Mouse (Mus musculus) forebrain, embryonic 16.5 days (tissue): ENCODE results near the gene Igll1. TPM values are rescaled to one million over a fixed set of nuclear protein-coding genes. Genes with fewer than 3 reads are reported as not detected.
A peak's percentile ranks its signal among the peaks of the same experiment; 100 is the strongest.

Experiments
- ATAC-seq: fragments of 200-750 bp; cut with Nextera tagmentation; 2 replicates; pipeline ENCODE4 v1.8.0; 2017; ENCODE audit warnings: mild to moderate bottlenecking, moderate library complexity
- H3K27ac ChIP-seq: fragments of 300-500 bp; sonication (generic); 2 replicates; pipeline ENCODE4 v1.5.1; 2014; ENCODE audit warnings: low read length, control low read depth
- H3K27me3 ChIP-seq: fragments of 300-500 bp; sonication (generic); replicated peaks from 2 replicates; pipeline ENCODE4 v1.6.1; 2014; ENCODE audit warnings: low read length; ENCODE audit not compliant: control insufficient read depth, insufficient read depth
- H3K36me3 ChIP-seq: fragments of 300-500 bp; sonication (generic); 2 replicates; pipeline ENCODE4 v1.6.1; 2014; ENCODE audit not compliant: control insufficient read depth, insufficient read depth
- H3K4me1 ChIP-seq: fragments of 300-500 bp; sonication (generic); replicated peaks from 2 replicates; pipeline ENCODE4 v1.6.1; 2014; ENCODE audit warnings: low read length; ENCODE audit not compliant: control insufficient read depth, insufficient read depth
- H3K4me2 ChIP-seq: fragments of 300-500 bp; sonication (generic); 2 replicates; pipeline ENCODE4 v1.6.1; 2014; ENCODE audit warnings: mild to moderate bottlenecking, low read length, control low read depth
- H3K4me3 ChIP-seq: fragments of 300-500 bp; sonication (generic); replicated peaks from 2 replicates; pipeline ENCODE4 v1.5.1; 2014; ENCODE audit warnings: mild to moderate bottlenecking, low read length, control low read depth
- H3K9ac ChIP-seq: fragments of 300-500 bp; sonication (generic); replicated peaks from 2 replicates; pipeline ENCODE4 v1.6.1; 2014; ENCODE audit warnings: low read depth, low read length, control low read depth
- H3K9me3 ChIP-seq: fragments of 300-500 bp; sonication (generic); 2 replicates; pipeline ENCODE4 v1.6.1; 2016; ENCODE audit warnings: low read length; ENCODE audit not compliant: control insufficient read depth
- WGBS: fragments of 180-500 bp; shearing (Covaris S2); extraction: QIAGEN DNeasy Blood & Tissue Kit; methylation state at CpG from one replicate; pipeline ENCODE4 v1.1.7; 2014; 5-methylcytosine and 5-hydroxymethylcytosine counted together
- polyA plus RNA-seq: library from polyadenylated mRNA; unstranded; fragments of >200 nt; fragmentation: Nextera tagmentation; extraction: Ambion mirVana; gene quantifications from 2 replicates; pipeline ENCODE4 v1.2.1, GENCODE M21; 2015

Gene Igll1
- polyA plus RNA-seq, 1 experiment from 2014 or later: 0.25 TPM

DNA sequence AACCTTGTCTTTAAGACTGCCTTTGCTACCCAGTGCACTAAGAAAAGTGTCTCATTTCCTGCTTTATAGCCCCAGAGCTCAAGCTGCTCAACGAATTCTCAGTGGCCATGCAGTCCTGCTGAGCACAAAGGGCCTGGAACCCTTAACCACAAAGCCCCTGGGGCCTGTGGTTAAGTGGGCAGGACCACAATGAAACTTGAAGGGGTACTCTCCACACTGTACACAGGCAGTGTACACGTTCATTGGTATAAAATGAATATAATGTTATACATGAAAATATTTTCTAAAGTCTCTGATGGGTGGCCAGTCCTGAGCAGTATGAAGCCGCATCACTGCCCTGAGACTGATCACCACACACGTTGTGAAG is 32.2 kb upstream of the Igll1 start:
- H3K4me1 ChIP-seq: peaks cover 16% of the 10 kb centered on the region
- peaks cover 15% of the 10 kb centered on the region; the same call in 1 of the 2 replicates for H3K36me3 ChIP-seq
- 18% methylated on average over 4 of the region's 4 CpGs for WGBS
- H3K4me3 ChIP-seq: peak overlapping the region; percentile 71
- peak; percentile 71 for ATAC-seq
- peak overlapping the region; percentile 87 for H3K4me2 ChIP-seq
- H3K27ac ChIP-seq: 0 out of 2 replicates have a peak overlapping the region, but pooled peaks have one; percentile 49
- H3K9ac ChIP-seq: peak overlapping the region; percentile 68; the same call in 1 of the 2 replicates
- no peaks in the 10 kb centered on the region for H3K9me3 ChIP-seq
- no peaks in the 10 kb centered on the region for H3K27me3 ChIP-seq

DNA sequence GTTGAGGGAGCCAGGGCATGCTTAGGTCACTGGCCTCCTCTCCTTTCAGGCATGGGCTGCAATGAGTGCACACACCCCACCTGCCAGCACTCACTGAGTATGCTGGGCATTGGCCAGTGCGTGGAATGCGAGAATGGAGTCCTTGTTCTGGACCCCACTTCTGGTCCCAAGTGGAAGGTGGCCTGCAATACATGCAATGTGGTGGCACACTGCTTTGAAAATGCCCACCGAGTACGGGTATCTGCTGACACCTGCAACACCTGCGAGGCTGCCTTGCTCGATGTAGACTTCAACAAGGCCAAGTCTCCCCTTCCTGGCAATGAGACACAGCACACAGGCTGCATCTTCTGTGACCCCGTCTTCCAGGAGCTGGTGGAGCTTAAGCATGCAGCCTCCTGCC is 28.6 kb upstream of the Igll1 start:
- Histone ChIP-seq H3K27ac (no peak overlapping the region), H3K36me3 (peaks cover 33% of the 10 kb centered on the region), H3K4me2 (no peak overlapping the region), H3K27me3 (no peaks in the 10 kb centered on the region), H3K9ac (no peak overlapping the region), H3K9me3 (no peaks in the 10 kb centered on the region), H3K4me1 (peaks cover 10% of the 10 kb centered on the region), H3K4me3 (no peak overlapping the region)
- 92% methylated on average over 7 of the region's 7 CpGs for WGBS
- ATAC-seq: no peak

DNA sequence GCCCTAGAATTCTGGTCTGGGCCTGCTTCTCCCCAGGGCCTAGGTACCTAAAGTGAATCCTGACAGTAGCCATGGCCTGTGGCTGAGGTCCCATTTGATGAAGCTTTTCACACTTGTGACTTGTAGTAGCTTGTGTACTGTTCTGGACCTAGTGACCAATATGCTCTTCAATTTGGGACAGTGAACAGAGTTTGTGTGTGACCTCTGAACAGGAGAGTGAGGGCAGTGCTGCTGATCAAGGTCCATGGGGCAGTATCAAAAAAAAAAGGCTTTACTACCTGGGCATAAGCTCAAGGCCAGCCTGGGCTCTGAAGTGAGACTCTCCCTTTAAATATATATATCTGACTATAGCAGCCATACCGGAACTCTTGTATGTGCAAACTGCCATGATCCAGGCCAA is 24.6 kb upstream of the Igll1 start:
- H3K27me3 ChIP-seq: no peaks in the 10 kb centered on the region
- no peak overlapping the region for H3K9ac ChIP-seq
- no peak overlapping the region for H3K4me2 ChIP-seq
- no peak for ATAC-seq
- WGBS: 100% methylated on average over 1 of the region's 1 CpGs
- no peak overlapping the region for H3K27ac ChIP-seq
- H3K9me3 ChIP-seq: no peaks in the 10 kb centered on the region
- H3K36me3 ChIP-seq: peaks cover 63% of the 10 kb centered on the region
- H3K4me3 ChIP-seq: no peak overlapping the region
- H3K4me1 ChIP-seq: no peaks in the 10 kb centered on the region

DNA sequence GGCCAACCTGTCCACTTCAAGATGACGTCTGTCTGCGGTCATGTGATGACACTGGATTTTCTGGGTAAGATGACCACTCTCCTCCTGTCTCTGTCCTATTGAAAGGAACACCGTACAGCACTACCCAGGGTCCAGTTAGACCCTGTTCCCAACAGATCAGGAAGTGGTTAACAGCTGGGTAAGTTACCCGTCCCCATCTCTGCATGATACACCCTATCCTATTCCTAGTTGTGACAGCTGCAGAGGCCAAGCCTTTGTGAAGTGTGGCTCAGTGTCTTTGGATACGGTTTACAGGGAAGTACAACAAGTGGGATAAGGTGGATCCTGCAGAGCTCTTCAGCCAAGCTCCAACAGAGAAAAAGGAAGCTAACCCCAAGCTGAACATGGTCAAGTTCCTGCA is 15.2 kb upstream of the Igll1 start:
- no peaks in the 10 kb centered on the region for H3K4me1 ChIP-seq
- ATAC-seq: no peak
- no peak overlapping the region for H3K27ac ChIP-seq
- no peak overlapping the region for H3K9ac ChIP-seq
- H3K4me2 ChIP-seq: no peak overlapping the region
- H3K4me3 ChIP-seq: no peak overlapping the region
- peaks cover 43% of the 10 kb centered on the region for H3K36me3 ChIP-seq
- H3K9me3 ChIP-seq: peaks cover 6% of the 10 kb centered on the region
- H3K27me3 ChIP-seq: no peaks in the 10 kb centered on the region
- 93% methylated on average over 5 of the region's 5 CpGs for WGBS

DNA sequence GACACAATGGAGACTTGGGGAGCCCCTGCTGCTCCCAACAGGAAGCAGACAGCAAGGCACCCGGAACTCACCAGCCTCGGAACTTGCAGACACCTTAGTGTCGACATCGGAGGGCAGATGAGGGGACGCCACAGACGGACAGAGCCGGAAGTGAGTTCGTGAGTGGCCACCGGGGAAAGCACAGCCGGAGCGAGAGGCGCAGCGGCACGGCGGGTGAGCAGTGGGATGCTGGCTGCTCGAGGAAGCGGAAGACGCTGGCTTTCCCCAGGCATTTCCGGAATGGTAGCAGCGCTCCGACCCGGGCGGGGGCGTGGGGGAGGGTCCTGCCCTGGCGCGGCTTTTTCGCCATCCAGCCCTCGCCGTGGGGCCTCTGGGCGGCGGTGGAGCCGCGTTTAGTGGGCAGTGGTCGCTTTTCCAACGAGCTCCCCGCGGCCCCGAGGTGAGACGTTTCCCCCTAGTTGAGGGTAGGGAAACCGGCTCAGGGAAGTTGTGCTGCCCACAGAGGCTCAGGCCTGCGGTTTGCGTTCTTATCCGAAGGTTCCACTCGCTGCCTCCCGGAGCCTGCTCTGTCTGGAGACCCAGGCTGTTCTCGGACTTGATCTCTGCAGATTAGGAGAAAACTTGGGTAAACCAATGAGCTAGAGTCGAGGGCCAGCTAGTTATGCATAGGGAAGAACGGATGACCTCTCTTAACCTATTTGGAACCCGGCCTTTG is 7.0 kb upstream of the Igll1 start, which contains the start of the genes Top3b and Vpreb1:
TSS of gene Top3b (plus strand) at position 120 of the 715 bp plus-strand sequence.
TSS of gene Vpreb1 (minus strand) at position 227 of the 715 bp plus-strand sequence.
- WGBS: under 1% methylated on average over 49 of the region's 49 CpGs
- no peaks in the 10 kb centered on the region for H3K9me3 ChIP-seq
- peak; percentile 97 for ATAC-seq
- peaks cover 10% of the 10 kb centered on the region for H3K4me1 ChIP-seq
- no peaks in the 10 kb centered on the region for H3K27me3 ChIP-seq
- peak within 1 kb of the TSS; percentile 74 for H3K4me3 ChIP-seq
- H3K4me2 ChIP-seq: peak within 1 kb of the TSS; percentile 75
- peak within 1 kb of the TSS; percentile 92 for H3K27ac ChIP-seq
- H3K9ac ChIP-seq: peak within 1 kb of the TSS; percentile 80
- H3K36me3 ChIP-seq: peaks cover 1% of the 10 kb centered on the region

DNA sequence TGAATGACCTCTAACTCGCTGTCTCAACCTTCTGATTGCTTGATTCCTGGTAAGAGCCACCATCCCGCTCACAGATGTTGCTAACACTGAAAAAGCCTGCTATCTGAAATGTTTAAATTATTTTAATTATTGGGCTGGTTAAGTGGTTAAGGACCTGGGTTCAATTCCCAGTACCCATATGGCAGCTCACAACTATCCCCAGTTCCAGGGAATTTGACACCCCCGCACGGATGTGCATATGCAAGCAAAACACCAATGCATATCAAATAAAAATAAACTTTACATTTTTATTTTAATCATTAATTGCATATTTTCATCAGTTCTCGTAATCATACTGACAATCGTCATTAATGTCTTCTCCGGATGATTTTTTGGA is 6.4 kb upstream of the Igll1 start:
- Histone ChIP-seq H3K9me3 (no peaks in the 10 kb centered on the region), H3K4me3 (peak overlapping the region; percentile 74), H3K4me1 (peaks cover 10% of the 10 kb centered on the region), H3K36me3 (no peaks in the 10 kb centered on the region), H3K9ac (peak overlapping the region; percentile 80), H3K4me2 (peak overlapping the region; percentile 75), H3K27ac (peak overlapping the region; percentile 92), H3K27me3 (no peaks in the 10 kb centered on the region)
- ATAC-seq: peak; percentile 57
- 38% methylated on average over 7 of the region's 7 CpGs for WGBS

DNA sequence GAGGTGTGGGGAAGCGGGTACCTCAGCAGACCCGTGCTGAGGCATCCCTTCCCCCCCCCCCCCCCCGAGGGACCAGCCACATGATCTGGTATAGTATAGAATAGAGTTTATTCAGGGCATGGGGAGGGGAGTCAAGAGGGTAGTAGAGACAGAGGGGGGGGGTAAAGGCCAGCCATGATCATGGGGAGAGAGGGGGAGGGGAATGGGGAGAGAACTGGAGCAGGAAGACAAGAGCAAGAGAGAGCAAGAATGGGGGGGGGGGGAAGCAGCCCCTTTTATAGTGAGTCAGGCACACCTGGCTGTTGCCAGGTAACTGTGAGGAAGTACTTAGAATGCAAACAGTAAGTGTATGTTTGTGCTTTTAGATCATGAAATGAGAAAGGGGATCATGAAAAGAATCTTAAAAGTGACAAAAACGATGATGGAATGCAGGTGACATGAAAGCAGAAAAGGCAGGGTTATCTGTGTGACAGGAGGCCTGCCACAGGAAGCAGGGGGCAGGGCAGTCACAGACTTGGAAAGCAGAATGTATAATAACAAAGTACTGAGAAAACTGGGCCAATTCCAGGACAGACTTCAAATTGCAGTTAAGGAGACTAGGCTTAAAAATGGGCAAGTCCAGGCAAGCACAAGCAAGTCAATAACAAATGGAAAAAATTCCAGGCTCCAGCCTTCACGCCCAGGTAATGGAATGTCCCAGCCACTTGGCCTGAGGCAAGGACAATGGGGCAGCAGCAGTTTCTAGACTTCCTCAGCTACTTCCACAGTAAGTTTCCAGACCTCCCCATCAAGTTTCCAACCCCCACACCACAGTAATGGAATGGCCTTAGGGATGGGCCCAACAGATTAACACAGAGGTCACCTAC is 2.1 kb upstream of the Igll1 start:
- Histone ChIP-seq H3K4me3 (no peak overlapping the region), H3K4me1 (no peaks in the 10 kb centered on the region), H3K4me2 (no peak overlapping the region), H3K9ac (no peak overlapping the region), H3K27ac (no peak overlapping the region), H3K9me3 (no peaks in the 10 kb centered on the region), H3K36me3 (no peaks in the 10 kb centered on the region), H3K27me3 (no peaks in the 10 kb centered on the region)
- 52% methylated on average over 4 of the region's 5 CpGs for whole genome bisulfite sequencing
- no peak for ATAC-seq

DNA sequence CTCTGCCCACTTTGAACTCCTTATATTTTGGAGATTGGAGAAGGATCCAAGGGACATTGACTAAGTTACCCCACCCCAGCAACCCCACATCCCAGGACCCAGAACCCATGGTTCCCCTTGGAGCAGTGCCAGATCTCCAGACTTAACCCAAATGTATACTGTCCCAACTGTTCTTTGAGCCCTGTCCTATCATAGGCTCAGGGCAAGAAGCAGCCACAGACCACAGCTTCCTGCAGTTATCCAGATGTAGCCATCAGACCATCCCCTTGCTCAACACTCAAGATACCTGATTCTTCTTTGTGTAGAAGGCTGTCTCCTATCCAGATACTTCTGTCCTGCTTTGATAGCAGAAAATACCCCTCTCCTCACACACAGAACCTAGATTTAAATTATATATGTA is 1.4 kb upstream of the Igll1 start:
- no peak overlapping the region for H3K4me2 ChIP-seq
- H3K27me3 ChIP-seq: no peaks in the 10 kb centered on the region
- H3K36me3 ChIP-seq: no peaks in the 10 kb centered on the region
- H3K27ac ChIP-seq: no peak overlapping the region
- ATAC-seq: no peak
- H3K4me3 ChIP-seq: no peak overlapping the region
- H3K9me3 ChIP-seq: no peaks in the 10 kb centered on the region
- H3K4me1 ChIP-seq: no peaks in the 10 kb centered on the region
- H3K9ac ChIP-seq: no peak overlapping the region

DNA sequence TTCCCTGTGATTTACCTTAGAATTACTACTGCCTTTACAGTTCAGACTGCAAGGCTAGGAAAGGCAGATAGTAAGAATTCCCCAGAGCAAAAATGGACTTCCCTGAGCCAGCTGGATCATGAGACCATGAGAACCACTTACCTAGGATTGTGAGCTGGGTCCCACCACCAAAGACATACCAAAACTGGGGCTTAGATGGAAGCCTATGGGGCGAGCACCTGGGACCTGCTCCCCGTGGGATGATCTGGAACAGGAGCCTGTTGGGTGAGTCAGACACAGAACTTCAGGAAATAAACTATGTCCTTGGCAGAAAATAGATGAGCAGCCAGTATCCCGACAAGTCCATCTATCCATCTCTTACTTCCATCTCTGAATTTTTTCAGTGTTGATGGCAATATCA is 1.5 kb downstream of the Igll1 start:
- no peak for ATAC-seq
- WGBS: 81% methylated on average over 3 of the region's 3 CpGs
- H3K36me3 ChIP-seq: no peaks in the 10 kb centered on the region

More for the DNA sequence above, 1.5 kb downstream of the Igll1 start:
- Histone ChIP-seq H3K9me3 (no peaks in the 10 kb centered on the region), H3K27ac (no peak overlapping the region), H3K4me3 (no peak overlapping the region), H3K4me2 (no peak overlapping the region), H3K4me1 (no peaks in the 10 kb centered on the region), H3K9ac (no peak overlapping the region), H3K27me3 (no peaks in the 10 kb centered on the region)
